Mouse (Mus musculus) ES-E14 (cell line): Measurements from ENCODE around the gene Vps26b. TPM values are rescaled to one million over a fixed set of nuclear protein-coding genes. Genes with fewer than 3 reads are reported as not detected.

Experiments
- DNase-seq: peaks from one replicate; pipeline ENCODE4 v3.0.0-alpha.2; 2013; ENCODE audit warnings: low read depth, low spot score
- H3K27ac ChIP-seq: 2 replicates; pipeline ENCODE4 v1.5.1; 2012; ENCODE audit warnings: low read depth, mild to moderate bottlenecking, low read length, moderate library complexity, mixed read lengths; ENCODE audit not compliant: poor library complexity, insufficient read depth, severe bottlenecking
- H3K36me3 ChIP-seq: 2 replicates; pipeline ENCODE4 v1.6.1; 2012; ENCODE audit warnings: mild to moderate bottlenecking, low read length, moderate library complexity, mixed read lengths; ENCODE audit not compliant: control insufficient read depth, poor library complexity, insufficient read depth, severe bottlenecking
- H3K4me1 ChIP-seq, 2 experiments: fragments of 150-350 bp in 1 of 2; sonication (generic) in 1 of 2; 2 replicates each; pipeline ENCODE4 v1.6.1; 2012; ENCODE audit warnings: low read length in 2 of 2, mild to moderate bottlenecking in 1 of 2, mixed read lengths in 1 of 2; ENCODE audit not compliant: control insufficient read depth in 2 of 2, insufficient read depth in 2 of 2, poor library complexity in 1 of 2
- H3K4me3 ChIP-seq, 2 experiments: fragments of 150-350 bp in 1 of 2; sonication (generic) in 1 of 2; 2 replicates each; pipeline ENCODE4 v1.5.1; 2012; ENCODE audit warnings: low read length in 2 of 2, low read depth in 1 of 2, mild to moderate bottlenecking in 1 of 2, mixed read lengths in 1 of 2; ENCODE audit not compliant: insufficient read depth in 1 of 2, poor library complexity in 1 of 2, severe bottlenecking in 1 of 2
- H3K9ac ChIP-seq: 2 replicates; pipeline ENCODE4 v1.6.1; 2012; ENCODE audit warnings: low read depth, mild to moderate bottlenecking, low read length, mixed read lengths; ENCODE audit not compliant: poor library complexity, insufficient read depth, severe bottlenecking
- H3K9me3 ChIP-seq: fragments of 150-350 bp; sonication (generic); 2 replicates; pipeline ENCODE4 v1.6.1; 2012; ENCODE audit warnings: low read depth, mild to moderate bottlenecking, low read length; ENCODE audit not compliant: control insufficient read depth, insufficient read depth
- CHD2 ChIP-seq: IDR thresholded peaks from 2 replicates; pipeline ENCODE4 v1.6.1; 2014; ENCODE audit warnings: mild to moderate bottlenecking, low read depth, low read length, inconsistent platforms
- HCFC1 ChIP-seq: IDR thresholded peaks from 2 replicates; pipeline ENCODE4 v1.6.1; 2012; ENCODE audit warnings: low read length, inconsistent platforms, borderline replicate concordance; ENCODE audit not compliant: insufficient read depth
- MAFK ChIP-seq: IDR thresholded peaks from 2 replicates; pipeline ENCODE4 v1.6.1; 2014; ENCODE audit warnings: mild to moderate bottlenecking, low read depth, low read length, inconsistent platforms; ENCODE audit not compliant: insufficient read depth
- ZC3H11A ChIP-seq: IDR thresholded peaks from 2 replicates; pipeline ENCODE4 v1.6.1; 2012; ENCODE audit warnings: low read depth, mild to moderate bottlenecking, inconsistent platforms, low read length, borderline replicate concordance
- ZNF384 ChIP-seq: IDR thresholded peaks from 2 replicates; pipeline ENCODE4 v1.6.1; 2012; ENCODE audit warnings: low read depth, low read length, inconsistent platforms
- in situ Hi-C, 2 experiments: fragments of 600-800 bp; cut with MboI; formaldehyde crosslinking; loops; one replicate each; pipeline ENCODE4 v1.15.1; 2025; ENCODE audit warnings: low sequenced_read_pairs in 2 of 2, inconsistent platforms in 1 of 2; ENCODE audit not compliant: unreplicated experiment in 2 of 2
- total RNA-seq: library from RNA; depleted of rRNA; stranded (reverse); fragments of 300-350 nt; gene quantifications from 2 replicates; pipeline ENCODE4 v1.2.3, GENCODE M21; 2012

The Vps26b gene
- total RNA-seq, 1 experiment = 28.3 TPM

GRCm38 (mm10) chr9:27011572-27011971 is 18.3 kb downstream of the Vps26b start:
- in situ Hi-C loops = no loop called here
- Histone ChIP-seq H3K27ac (no peak overlapping the region), H3K4me3 (no peak overlapping the region), H3K4me1 (no peaks in the 10 kb centered on the region), H3K36me3 (peaks cover 21% of the 10 kb centered on the region), H3K9ac (no peak overlapping the region), H3K9me3 (no peaks in the 10 kb centered on the region)
- TF ChIP-seq ZC3H11A = no peak
- no peak for TF ChIP-seq ZNF384
- TF ChIP-seq MAFK = no peak
- no peak for TF ChIP-seq HCFC1
- no peak for TF ChIP-seq CHD2
- no peak for DNase-seq

GRCm38 (mm10) chr9:27009231-27009630 is 20.6 kb downstream of the Vps26b start:
- peaks cover 34% of the 10 kb centered on the region for H3K36me3 ChIP-seq

GRCm38 (mm10) chr9:27006866-27007265 is 23.0 kb downstream of the Vps26b start:
- in situ Hi-C loops = no loop called here
- H3K4me3 ChIP-seq = no peak overlapping the region
- no peak overlapping the region for H3K27ac ChIP-seq
- TF ChIP-seq HCFC1 (no peak), MAFK (no peak), ZNF384 (no peak), CHD2 (no peak), ZC3H11A (no peak)
- H3K4me1 ChIP-seq = no peaks in the 10 kb centered on the region
- H3K36me3 ChIP-seq = peaks cover 39% of the 10 kb centered on the region
- H3K9ac ChIP-seq = no peak overlapping the region
- H3K9me3 ChIP-seq = no peaks in the 10 kb centered on the region
- no peak for DNase-seq

More at GRCm38 (mm10) chr9:27009231-27009630, 20.6 kb downstream of the Vps26b start:
- Histone ChIP-seq H3K4me1 (no peaks in the 10 kb centered on the region), H3K9ac (no peak overlapping the region), H3K9me3 (no peaks in the 10 kb centered on the region), H3K4me3 (no peak overlapping the region), H3K27ac (no peak overlapping the region)
- no peak for TF ChIP-seq CHD2
- TF ChIP-seq HCFC1 = no peak
- no peak for TF ChIP-seq ZNF384
- no peak for TF ChIP-seq ZC3H11A
- no peak for TF ChIP-seq MAFK
- DNase-seq = no peak
- in situ Hi-C loops = no loop called here

- no peak for TF ChIP-seq ZNF384
- no peak for TF ChIP-seq HCFC1
- TF ChIP-seq MAFK = no peak
- no peak for TF ChIP-seq ZC3H11A
- TF ChIP-seq CHD2 = no peak
- no peak overlapping the region for H3K9ac ChIP-seq
- no peak overlapping the region for H3K4me3 ChIP-seq
- H3K9me3 ChIP-seq = no peaks in the 10 kb centered on the region
- no peak for DNase-seq
- H3K27ac ChIP-seq = no peak overlapping the region
- H3K36me3 ChIP-seq = peaks cover 38% of the 10 kb centered on the region
- H3K4me1 ChIP-seq = no peaks in the 10 kb centered on the region
- in situ Hi-C loops = no loop called here
These were observed 23.9 kb downstream of the Vps26b start for GRCm38 (mm10) chr9:27005933-27006332.

- Histone ChIP-seq H3K27ac (no peak overlapping the region), H3K9ac (no peak overlapping the region), H3K4me1 (no peaks in the 10 kb centered on the region), H3K9me3 (no peaks in the 10 kb centered on the region), H3K4me3 (no peak overlapping the region), H3K36me3 (peaks cover 36% of the 10 kb centered on the region)
- no peak for DNase-seq
- in situ Hi-C loops = no loop called here
- TF ChIP-seq CHD2 (no peak), MAFK (no peak), HCFC1 (no peak), ZC3H11A (no peak), ZNF384 (no peak)
These were observed 24.6 kb downstream of the Vps26b start for GRCm38 (mm10) chr9:27005231-27005630.
